Mouse (Mus musculus) thymus, adult 2 months (tissue): ENCODE results near the gene Cad. TPM values are rescaled to one million over a fixed set of nuclear protein-coding genes. Genes with fewer than 3 reads are reported as not detected.

Experiments
- DNase-seq: peaks from one replicate; pipeline ENCODE4 v3.0.0; 2021
- H3K27ac ChIP-seq: fragments of 200-500 bp; 2 replicates; pipeline ENCODE4 v1.5.1; 2012; ENCODE audit warnings: low read length, control low read depth; ENCODE audit not compliant: control insufficient read depth, insufficient read depth
- H3K27me3 ChIP-seq: fragments of 200-500 bp; 2 replicates; pipeline ENCODE4 v1.6.1; 2012; ENCODE audit warnings: mild to moderate bottlenecking, low read length, moderate library complexity, mixed read lengths; ENCODE audit not compliant: control insufficient read depth, insufficient read depth
- H3K36me3 ChIP-seq: fragments of 200-500 bp; 2 replicates; pipeline ENCODE4 v1.6.1; 2012; ENCODE audit warnings: mild to moderate bottlenecking, low read length, moderate library complexity; ENCODE audit not compliant: control insufficient read depth, insufficient read depth
- H3K4me1 ChIP-seq: fragments of 200-500 bp; replicated peaks from 2 replicates; pipeline ENCODE4 v1.6.1; 2012; ENCODE audit warnings: low read length; ENCODE audit not compliant: control insufficient read depth, insufficient read depth
- H3K4me3 ChIP-seq: fragments of 200-500 bp; 2 replicates; pipeline ENCODE4 v1.5.1; 2012; ENCODE audit warnings: mild to moderate bottlenecking, low read length, control low read depth, moderate library complexity; ENCODE audit not compliant: control insufficient read depth, insufficient read depth
- CTCF ChIP-seq: fragments of 200-500 bp; IDR thresholded peaks from 2 replicates; pipeline ENCODE4 v1.5.1; 2012; ENCODE audit warnings: mild to moderate bottlenecking, control low read depth, low read length, moderate library complexity, borderline replicate concordance; ENCODE audit not compliant: control insufficient read depth, poor library complexity, insufficient read depth; ENCODE audit errors: extremely low read depth
- POLR2A ChIP-seq: fragments of 200-500 bp; IDR thresholded peaks from 2 replicates; pipeline ENCODE4 v1.6.1; 2012; ENCODE audit warnings: mild to moderate bottlenecking, low read length, control low read depth, moderate library complexity; ENCODE audit not compliant: control insufficient read depth, poor library complexity, insufficient read depth; ENCODE audit errors: extremely low read depth
- WGBS: fragments of 180-500 bp; shearing (Covaris S2); methylation state at CpG from one replicate; pipeline ENCODE4 v1.1.7; 2018; 5-methylcytosine and 5-hydroxymethylcytosine counted together
- polyA plus RNA-seq: library from polyadenylated mRNA; depleted of rRNA; stranded (reverse); fragments of >200 nt; gene quantifications from 2 replicates; pipeline ENCODE4 v1.2.3, GENCODE M21; 2012

The Cad gene
- polyA plus RNA-seq, 1 experiment, result 59.8 TPM

DNA sequence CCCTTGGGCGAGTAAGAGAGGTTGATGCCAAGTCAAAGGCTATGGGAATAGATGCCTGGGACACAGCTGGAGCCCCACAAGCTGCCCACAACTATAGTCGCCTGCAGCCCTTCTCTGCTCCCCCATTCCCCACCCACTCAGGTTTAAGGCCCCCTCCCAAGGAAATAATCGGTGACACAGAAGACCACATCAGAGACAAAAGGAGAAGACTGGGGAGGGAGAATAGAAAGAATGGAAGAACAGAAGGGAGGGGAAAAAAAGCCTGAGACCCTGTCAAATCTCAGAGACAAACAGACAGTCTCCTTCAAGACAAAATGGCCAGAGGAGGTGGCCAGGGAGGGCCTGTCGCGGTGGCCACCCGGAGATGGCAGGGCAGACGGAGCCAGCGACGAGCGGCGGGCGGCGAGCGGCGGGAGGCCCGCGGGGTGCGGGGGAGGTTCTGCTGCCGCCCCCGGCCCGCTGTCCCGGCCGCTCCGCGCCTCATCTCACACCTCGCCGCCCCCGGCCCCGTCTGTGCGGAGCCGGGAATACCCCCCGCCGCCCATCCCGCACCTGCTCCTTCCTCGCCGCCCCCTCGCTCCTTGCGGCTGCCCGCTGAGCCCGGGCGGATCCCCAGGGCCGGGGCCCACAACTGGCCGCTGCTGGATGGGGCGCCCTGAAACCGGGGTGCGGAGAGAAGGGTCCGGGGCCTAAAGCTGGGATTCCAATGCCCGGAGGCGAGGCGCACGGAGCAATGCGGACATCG is 37.8 kb downstream of the Cad start:
- Histone ChIP-seq H3K36me3 (no peaks in the 10 kb centered on the region), H3K27ac (no peak overlapping the region), H3K27me3 (peaks cover 30% of the 10 kb centered on the region), H3K4me1 (peaks cover 31% of the 10 kb centered on the region), H3K4me3 (no peak overlapping the region)
- TF ChIP-seq POLR2A, result no peak
- TF ChIP-seq CTCF, result no peak
- 8% methylated on average over 52 of the region's 53 CpGs for WGBS
- DNase-seq, result no peak

DNA sequence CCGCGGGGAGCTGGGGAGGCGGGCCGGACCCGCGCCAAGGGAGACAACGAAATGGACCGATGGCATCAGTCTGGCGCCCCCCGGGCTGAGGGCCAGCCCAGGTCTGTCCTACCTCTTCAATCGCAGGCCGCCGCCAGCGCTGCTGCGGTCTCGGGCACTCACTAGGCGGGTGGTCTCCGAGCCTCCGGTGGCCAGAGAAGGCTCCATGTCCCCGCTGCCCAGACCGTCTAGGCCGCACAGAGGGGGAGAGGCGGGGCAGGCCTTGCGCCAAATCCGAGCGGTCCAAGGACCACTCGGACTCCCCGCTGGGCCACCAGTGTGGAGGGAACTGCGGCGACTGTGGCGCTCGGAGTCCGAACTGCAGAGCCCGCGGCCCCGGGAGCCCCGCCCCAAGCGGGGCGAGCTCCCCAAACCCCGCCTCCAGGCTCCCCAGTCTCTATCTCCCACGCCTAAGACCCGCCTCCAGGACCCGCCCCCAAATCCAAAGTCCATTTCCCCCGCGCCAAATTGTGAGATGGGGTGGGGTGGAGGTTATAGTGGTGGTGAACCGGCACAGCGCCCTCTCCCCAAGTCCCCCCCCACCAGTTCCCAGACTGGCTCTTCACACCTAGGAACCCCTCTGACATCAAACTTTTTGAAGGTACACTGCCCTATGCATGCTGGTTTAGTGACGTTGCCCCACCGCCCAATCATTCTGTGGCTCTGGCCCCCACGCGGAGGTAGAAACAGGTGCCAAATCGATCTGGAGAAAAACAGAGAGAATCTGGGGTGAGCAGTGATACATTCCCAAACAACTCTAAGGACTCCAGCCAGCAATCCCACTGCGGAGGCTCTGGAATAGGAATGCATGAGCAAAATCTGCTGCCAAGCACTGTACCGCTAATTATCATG is 38.8 kb downstream of the Cad start:
- Histone ChIP-seq H3K27ac (no peak overlapping the region), H3K36me3 (no peaks in the 10 kb centered on the region), H3K4me1 (peaks cover 31% of the 10 kb centered on the region), H3K27me3 (peaks cover 30% of the 10 kb centered on the region), H3K4me3 (peak overlapping the region; percentile 39)
- no peak for TF ChIP-seq CTCF
- TF ChIP-seq POLR2A, result no peak
- 3% methylated on average over 51 of the region's 54 CpGs for WGBS
- peak; percentile 57 for DNase-seq

DNA sequence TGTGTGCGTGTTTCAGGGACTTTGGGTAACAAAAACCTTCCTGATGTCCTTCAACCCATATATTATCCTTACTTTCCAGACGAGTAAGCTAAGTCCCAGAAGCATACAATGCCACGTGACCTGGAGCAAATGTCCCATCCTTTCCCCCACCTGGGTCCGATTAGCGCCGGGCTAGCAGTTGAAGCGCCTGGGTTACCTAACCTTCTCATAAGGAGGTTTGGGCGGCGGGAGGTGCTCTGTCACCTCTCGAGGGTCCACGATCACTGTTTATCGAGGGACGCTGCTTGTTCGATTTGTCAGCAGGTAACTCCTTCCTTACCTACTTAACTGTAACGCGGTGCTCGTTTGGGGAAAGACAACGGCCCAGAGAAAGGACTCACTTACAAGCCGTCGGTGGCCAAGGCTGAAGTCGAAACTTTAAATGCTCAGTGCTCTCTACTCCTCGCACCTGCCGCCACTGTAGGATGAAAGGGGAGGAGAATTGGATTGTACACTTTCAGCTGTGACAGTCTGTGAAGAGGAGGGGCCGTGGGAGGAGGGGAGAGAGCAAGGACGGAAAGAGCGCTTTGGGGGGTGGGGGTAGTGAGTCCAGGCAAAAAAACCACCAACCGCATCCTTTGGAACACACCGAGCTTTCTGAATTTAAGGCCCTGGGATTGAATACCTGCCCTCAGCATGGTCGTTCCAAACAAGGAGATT is 39.7 kb downstream of the Cad start:
- Histone ChIP-seq H3K27ac (no peak overlapping the region), H3K36me3 (no peaks in the 10 kb centered on the region), H3K4me1 (peaks cover 31% of the 10 kb centered on the region), H3K27me3 (peaks cover 30% of the 10 kb centered on the region), H3K4me3 (peak overlapping the region; percentile 34)
- WGBS, result 3% methylated on average over 29 of the region's 29 CpGs
- no peak for TF ChIP-seq POLR2A
- TF ChIP-seq CTCF, result no peak
- DNase-seq, result peak; percentile 35

DNA sequence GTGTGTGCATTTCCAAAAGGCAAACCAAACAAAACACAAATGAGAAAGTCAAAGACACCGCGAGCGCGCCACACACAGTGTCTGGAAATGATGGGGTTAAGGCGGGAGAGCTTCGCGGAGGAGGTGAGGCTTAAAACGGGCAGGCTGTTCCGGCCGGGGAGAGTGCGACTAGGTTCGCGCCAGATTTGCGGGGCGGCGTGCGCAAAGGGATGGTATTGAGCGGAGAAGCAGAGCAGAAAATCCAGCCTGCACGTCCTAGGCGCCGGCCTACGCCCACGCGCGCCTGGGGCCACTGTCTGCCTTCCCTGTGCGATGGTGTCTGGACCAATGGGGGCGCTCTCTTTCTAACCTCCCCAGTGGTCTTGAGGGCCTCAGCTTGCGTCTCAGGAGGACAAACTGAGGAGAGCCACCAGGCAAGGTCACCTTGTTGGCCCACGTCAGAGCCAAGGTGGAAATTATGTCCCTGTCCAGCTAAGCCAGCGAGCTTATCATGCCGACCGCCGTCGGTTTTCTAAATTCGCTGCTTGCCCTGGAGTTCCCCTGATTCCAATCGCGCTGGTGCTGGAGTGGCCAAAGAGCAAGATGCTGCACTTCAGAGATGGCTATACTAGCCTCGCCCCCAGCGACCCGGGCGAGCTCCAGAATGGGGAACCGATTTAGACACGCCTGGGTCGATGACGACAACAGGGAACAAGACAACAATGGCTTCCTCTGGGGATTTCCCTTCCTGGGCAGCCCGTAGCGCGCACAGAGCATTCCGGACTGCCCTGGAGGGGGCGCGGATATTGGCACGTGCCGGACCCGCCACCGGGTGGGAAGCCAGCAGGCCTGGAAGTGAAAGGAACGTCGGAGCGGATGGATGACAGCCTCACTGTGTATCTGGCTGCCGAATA is 40.5 kb downstream of the Cad start:
- Histone ChIP-seq H3K27ac (no peak overlapping the region), H3K4me1 (peaks cover 31% of the 10 kb centered on the region), H3K4me3 (peak overlapping the region; percentile 34), H3K27me3 (peaks cover 30% of the 10 kb centered on the region), H3K36me3 (no peaks in the 10 kb centered on the region)
- WGBS, result 1% methylated on average over 59 of the region's 59 CpGs
- TF ChIP-seq POLR2A, result no peak
- TF ChIP-seq CTCF, result no peak
- peak; percentile 40 for DNase-seq

DNA sequence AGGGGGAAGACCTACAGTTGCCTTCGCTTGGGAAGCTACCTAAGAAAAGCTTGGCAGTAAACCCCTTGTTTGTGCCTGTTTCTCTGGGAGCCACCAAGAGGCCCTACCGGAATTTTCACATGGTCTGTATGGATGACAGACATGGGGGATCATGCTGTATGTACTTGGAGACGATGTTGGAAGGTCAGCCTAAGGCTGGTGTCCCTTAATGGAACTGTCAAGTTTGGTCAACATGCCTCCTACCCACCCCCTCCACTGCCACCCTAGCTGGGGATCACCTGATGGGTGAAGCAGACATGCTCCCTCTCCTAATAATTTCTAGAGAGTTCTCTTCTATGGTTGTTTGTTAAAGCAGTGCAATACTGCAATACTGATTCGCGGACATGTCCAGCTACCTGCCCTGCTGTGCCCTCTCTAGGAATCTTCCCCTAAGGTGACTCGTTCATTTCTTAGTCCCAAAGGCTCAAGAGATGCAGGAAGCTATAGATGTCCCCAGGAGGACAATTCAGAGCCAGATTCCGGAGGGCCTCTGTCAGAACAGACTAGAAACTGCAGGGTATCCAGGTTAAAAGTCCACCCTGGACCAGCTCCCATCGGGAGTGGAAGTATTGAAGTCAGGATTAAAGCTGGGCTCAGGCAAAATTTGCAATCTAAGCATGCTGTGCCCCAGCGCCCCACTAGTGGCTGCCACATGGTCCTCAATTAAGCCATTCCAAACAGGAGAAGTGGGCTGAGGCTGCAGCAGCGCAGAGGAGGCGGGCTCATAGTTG is 41.3 kb downstream of the Cad start:
- H3K36me3 ChIP-seq, result no peaks in the 10 kb centered on the region
- TF ChIP-seq CTCF, result no peak
- TF ChIP-seq POLR2A, result no peak
- no peak overlapping the region for H3K27ac ChIP-seq
- no peak for DNase-seq
- H3K4me1 ChIP-seq, result peaks cover 31% of the 10 kb centered on the region
- peaks cover 30% of the 10 kb centered on the region for H3K27me3 ChIP-seq
- peak overlapping the region; percentile 34; the same call in 1 of the 2 replicates for H3K4me3 ChIP-seq
- 44% methylated on average over 11 of the region's 11 CpGs for WGBS
